Mouse (Mus musculus) heart, embryonic 15.5 days (tissue): ENCODE results near the gene Adcy7. TPM values are rescaled to one million over a fixed set of nuclear protein-coding genes. Genes with fewer than 3 reads are reported as not detected.
A peak's percentile ranks its signal among the peaks of the same experiment; 100 is the strongest.

Experiments
- ATAC-seq: fragments of 200-750 bp; cut with Nextera tagmentation; replicated peaks from 2 replicates; pipeline ENCODE4 v1.8.0; 2017; ENCODE audit warnings: low read depth, moderate TSS enrichment; ENCODE audit not compliant: insufficient number of reproducible peaks, insufficient read depth, low FRiP score
- H3K27ac ChIP-seq: fragments of 300-500 bp; sonication (generic); 2 replicates; pipeline ENCODE4 v1.5.1; 2015; ENCODE audit warnings: mild to moderate bottlenecking, inconsistent platforms
- H3K27me3 ChIP-seq: fragments of 300-500 bp; sonication (generic); 2 replicates; pipeline ENCODE4 v1.6.1; 2015; ENCODE audit warnings: inconsistent platforms
- H3K36me3 ChIP-seq: fragments of 300-500 bp; sonication (generic); 2 replicates; pipeline ENCODE4 v1.6.1; 2015; ENCODE audit warnings: mild to moderate bottlenecking, inconsistent platforms
- H3K4me1 ChIP-seq: fragments of 300-500 bp; sonication (generic); replicated peaks from 2 replicates; pipeline ENCODE4 v1.6.1; 2015; ENCODE audit warnings: inconsistent platforms
- H3K4me2 ChIP-seq: fragments of 300-500 bp; sonication (generic); 2 replicates; pipeline ENCODE4 v1.6.1; 2015; ENCODE audit warnings: inconsistent platforms, mild to moderate bottlenecking, moderate library complexity
- H3K4me3 ChIP-seq: fragments of 300-500 bp; sonication (generic); 2 replicates; pipeline ENCODE4 v1.5.1; 2015; ENCODE audit warnings: mild to moderate bottlenecking, inconsistent platforms
- H3K9ac ChIP-seq: fragments of 300-500 bp; sonication (generic); 2 replicates; pipeline ENCODE4 v1.6.1; 2015; ENCODE audit warnings: mild to moderate bottlenecking, inconsistent platforms
- H3K9me3 ChIP-seq: fragments of 300-500 bp; sonication (generic); replicated peaks from 2 replicates; pipeline ENCODE4 v1.6.1; 2016; ENCODE audit warnings: inconsistent platforms
- WGBS: fragments of 180-500 bp; shearing (Covaris S2); methylation state at CpG from one replicate; pipeline ENCODE4 v1.1.7; 2015; ENCODE audit warnings: mixed read lengths; 5-methylcytosine and 5-hydroxymethylcytosine counted together
- polyA plus RNA-seq: library from polyadenylated mRNA; unstranded; fragments of >200 nt; fragmentation: Nextera tagmentation; extraction: Ambion mirVana; gene quantifications from 2 replicates; pipeline ENCODE4 v1.2.1, GENCODE M21; 2015

Gene Adcy7
- polyA plus RNA-seq, 1 experiment from 2014 or later: 2.7 TPM

- no peak overlapping the region for H3K27ac ChIP-seq
- WGBS: 21% methylated on average over 3 of the region's 3 CpGs
- H3K9me3 ChIP-seq: no peaks in the 10 kb centered on the region
- no peak overlapping the region for H3K4me2 ChIP-seq
- no peak overlapping the region for H3K4me3 ChIP-seq
- H3K9ac ChIP-seq: no peak overlapping the region
- H3K4me1 ChIP-seq: peaks cover 10% of the 10 kb centered on the region
- ATAC-seq: 0 out of 2 replicates have a peak, but pooled peaks have one; percentile 31
- 0 out of 2 replicates have a peak, but pooled peaks cover 3% of the 10 kb centered on the region for H3K27me3 ChIP-seq
- no peaks in the 10 kb centered on the region for H3K36me3 ChIP-seq
Measured at GRCm38 (mm10) chr8:88369805-88370204, 97.6 kb downstream of the Adcy7 start.

GRCm38 (mm10) chr8:88371522-88371921, 99.3 kb downstream of the Adcy7 start:
- peaks cover 10% of the 10 kb centered on the region for H3K4me1 ChIP-seq
- ATAC-seq: no peak
- no peak overlapping the region for H3K27ac ChIP-seq
- 81% methylated on average over 2 of the region's 2 CpGs for WGBS
- no peak overlapping the region for H3K9ac ChIP-seq
- H3K4me3 ChIP-seq: no peak overlapping the region
- H3K36me3 ChIP-seq: no peaks in the 10 kb centered on the region
- no peak overlapping the region for H3K4me2 ChIP-seq
- no peaks in the 10 kb centered on the region for H3K9me3 ChIP-seq
- peaks cover 6% of the 10 kb centered on the region; the same call in 1 of the 2 replicates for H3K27me3 ChIP-seq

- Histone ChIP-seq H3K27me3 (peaks cover 4% of the 10 kb centered on the region; the same call in 1 of the 2 replicates), H3K4me3 (no peak overlapping the region), H3K4me1 (peaks cover 9% of the 10 kb centered on the region), H3K27ac (no peak overlapping the region), H3K9ac (no peak overlapping the region), H3K9me3 (no peaks in the 10 kb centered on the region), H3K36me3 (no peaks in the 10 kb centered on the region), H3K4me2 (no peak overlapping the region)
- 47% methylated on average over 19 of the region's 19 CpGs for WGBS
- peak; percentile 44 for ATAC-seq
Measured at GRCm38 (mm10) chr8:88376836-88377582, 104.8 kb downstream of the Adcy7 start.

Other genes with a start within 250 kb of the Adcy7 start
- gene Cnep1r1, start 153.6 kb upstream of the Adcy7 start, polyA plus RNA-seq: 40.6 and 41.5 TPM in 2 replicates
- gene Heatr3, start 134.5 kb upstream of the Adcy7 start, polyA plus RNA-seq: 24.3 and 33.7 TPM in 2 replicates
- 5.3 and 6.9 TPM in 2 replicates for gene Tent4b, start 73.2 kb upstream of the Adcy7 start, polyA plus RNA-seq
- gene Brd7, start 89.8 kb downstream of the Adcy7 start, polyA plus RNA-seq: 63.6 and 69.1 TPM in 2 replicates
- 14.6 and 19.5 TPM in 2 replicates for gene Nkd1, start 249.0 kb downstream of the Adcy7 start, polyA plus RNA-seq